ENCODE assay signal across 22 mouse cellular contexts in genomic region chr7:92373863-92374357, GRCm38 (mm10).
DNase-seq lines count a peak whose midpoint lies in the region; ATAC-seq and TF ChIP-seq lines count a peak whose summit lies in the region.
"Had no signal": no experiment of that assay in that cellular context is flagged by ENCODE, and none has a peak within 500 bp of the region (broad histone marks: within the 10 kb centered on the region; RNA-seq: fewer than 3 reads in every experiment).

No protein-coding gene starts in this region.

- TF ChIP-seq CTCF in hindbrain, postnatal 0 days (IDR thresholded peaks at IDR 0.05; ENCODE audit: low read depth) = no peak

- no peak overlapping the region for H3K27ac ChIP-seq in hindbrain, embryonic 13.5 days
- H3K27ac ChIP-seq in hindbrain, embryonic 10.5 days = no peak overlapping the region
- H3K27ac ChIP-seq in forebrain, embryonic 14.5 days (ENCODE audit: low read depth, low read length) = no peak overlapping the region
- H3K27ac ChIP-seq in hindbrain, postnatal 0 days = no peak overlapping the region
- H3K27ac ChIP-seq: heart, embryonic 10.5 days; heart, embryonic 15.5 days; limb, embryonic 13.5 days; midbrain, embryonic 12.5 days had no signal

- H3K9ac ChIP-seq in hindbrain, embryonic 13.5 days = no peak overlapping the region
- H3K9ac ChIP-seq in forebrain, embryonic 14.5 days (ENCODE audit: low read length) = no peak overlapping the region
- no peak overlapping the region for H3K9ac ChIP-seq in hindbrain, postnatal 0 days (replicated peaks; ENCODE audit: low read length)
- H3K9ac ChIP-seq: heart, embryonic 15.5 days; limb, embryonic 13.5 days; liver, postnatal 0 days; midbrain, embryonic 12.5 days had no signal

- H3K36me3 ChIP-seq in hindbrain, embryonic 13.5 days = no peaks in the 10 kb centered on the region
- no peaks in the 10 kb centered on the region for H3K36me3 ChIP-seq in hindbrain, embryonic 10.5 days
- no peaks in the 10 kb centered on the region for H3K36me3 ChIP-seq in forebrain, embryonic 14.5 days (ENCODE audit: control insufficient read depth, insufficient read depth, low read length)
- H3K36me3 ChIP-seq in hindbrain, postnatal 0 days (ENCODE audit: insufficient read depth, low read length) = no peaks in the 10 kb centered on the region
- H3K36me3 ChIP-seq: heart, embryonic 10.5 days; heart, embryonic 15.5 days; limb, embryonic 13.5 days; midbrain, embryonic 12.5 days had no signal

- 63% methylated on average over 5 of the region's 5 CpGs for WGBS in hindbrain, embryonic 13.5 days
- WGBS in hindbrain, embryonic 10.5 days = 89% methylated on average over 5 of the region's 5 CpGs
- WGBS in forebrain, embryonic 14.5 days = 80% methylated on average over 5 of the region's 5 CpGs
- WGBS in hindbrain, postnatal 0 days = 62% methylated on average over 5 of the region's 5 CpGs

- H3K9me3 ChIP-seq in hindbrain, embryonic 13.5 days = no peaks in the 10 kb centered on the region
- H3K9me3 ChIP-seq in hindbrain, embryonic 10.5 days = no peaks in the 10 kb centered on the region
- H3K9me3 ChIP-seq in forebrain, embryonic 14.5 days (replicated peaks; ENCODE audit: control insufficient read depth, low read length) = no peaks in the 10 kb centered on the region
- no peaks in the 10 kb centered on the region for H3K9me3 ChIP-seq in hindbrain, postnatal 0 days (ENCODE audit: low read length)
- H3K9me3 ChIP-seq: heart, embryonic 10.5 days; heart, embryonic 15.5 days; limb, embryonic 13.5 days; midbrain, embryonic 12.5 days had no signal

- no peaks in the 10 kb centered on the region for H3K27me3 ChIP-seq in hindbrain, embryonic 13.5 days
- no peaks in the 10 kb centered on the region for H3K27me3 ChIP-seq in hindbrain, embryonic 10.5 days (ENCODE audit: insufficient read depth, poor library complexity, severe bottlenecking)
- no peaks in the 10 kb centered on the region for H3K27me3 ChIP-seq in forebrain, embryonic 14.5 days (replicated peaks; ENCODE audit: control insufficient read depth, insufficient read depth, low read length)
- no peaks in the 10 kb centered on the region for H3K27me3 ChIP-seq in hindbrain, postnatal 0 days (ENCODE audit: insufficient read depth, low read length)
- H3K27me3 ChIP-seq: heart, embryonic 15.5 days; midbrain, embryonic 12.5 days had no signal

- H3K4me2 ChIP-seq in hindbrain, embryonic 13.5 days = no peak overlapping the region
- no peak overlapping the region for H3K4me2 ChIP-seq in forebrain, embryonic 14.5 days (ENCODE audit: low read length)
- no peak overlapping the region for H3K4me2 ChIP-seq in hindbrain, postnatal 0 days (ENCODE audit: low read depth, low read length)
- H3K4me2 ChIP-seq: heart, embryonic 15.5 days; limb, embryonic 13.5 days; liver, embryonic 11.5 days; midbrain, embryonic 12.5 days had no signal

- DNase-seq in hindbrain, embryonic 10.5 days (ENCODE audit: low spot score) = no peak
- DNase-seq in Muller cell, postnatal 12 days (ENCODE audit: inconsistent ontology term) = peak; percentile 12
- no peak for DNase-seq in forebrain, embryonic 14.5 days (ENCODE audit: low spot score)
- DNase-seq in hindbrain, postnatal 0 days (ENCODE audit: low spot score) = no peak
- DNase-seq in cerebellum, adult 8-10 months = no peak
- DNase-seq in kidney, adult 18-20 months = no peak
- DNase-seq: adrenal gland, postnatal 25 days; cerebellum, postnatal 14 days; gastrocnemius, postnatal 25 days; heart, adult 11 months; liver, postnatal 0 days; lung, postnatal 36 days; spleen, adult 18-20 months; thymus, postnatal 14 days had no signal

- H3K4me3 ChIP-seq in hindbrain, embryonic 13.5 days = no peak overlapping the region
- no peak overlapping the region for H3K4me3 ChIP-seq in hindbrain, embryonic 10.5 days
- no peak overlapping the region for H3K4me3 ChIP-seq in forebrain, embryonic 14.5 days (ENCODE audit: low read depth, low read length)
- no peak overlapping the region for H3K4me3 ChIP-seq in hindbrain, postnatal 0 days (ENCODE audit: low read length)
- H3K4me3 ChIP-seq: heart, embryonic 10.5 days; heart, embryonic 15.5 days; limb, embryonic 13.5 days; midbrain, embryonic 12.5 days had no signal

- ATAC-seq in hindbrain, embryonic 13.5 days (ENCODE audit: low FRiP score) = 0 out of 2 replicates have a peak, but pooled peaks have one; percentile 23
- ATAC-seq in forebrain, embryonic 14.5 days = peak; percentile 40; the same call in 1 of the 2 replicates
- peak; percentile 64 for ATAC-seq in hindbrain, postnatal 0 days
- ATAC-seq: CD4-positive, CD25-positive, alpha-beta regulatory T cell, adult 4 months; intestine, postnatal 0 days; liver, postnatal 0 days had no signal

- H3K4me1 ChIP-seq in hindbrain, embryonic 13.5 days (replicated peaks) = peaks cover 6% of the 10 kb centered on the region
- no peaks in the 10 kb centered on the region for H3K4me1 ChIP-seq in hindbrain, embryonic 10.5 days (replicated peaks)
- H3K4me1 ChIP-seq in forebrain, embryonic 14.5 days (ENCODE audit: control insufficient read depth, insufficient read depth, low read length) = no peaks in the 10 kb centered on the region
- H3K4me1 ChIP-seq in hindbrain, postnatal 0 days (ENCODE audit: insufficient read depth, low read length) = no peaks in the 10 kb centered on the region
- H3K4me1 ChIP-seq: heart, embryonic 10.5 days; limb, embryonic 13.5 days; midbrain, embryonic 12.5 days had no signal
